Mouse (Mus musculus) cerebellum, postnatal 14 days (tissue): ENCODE data around the gene Gm7347.
A peak's percentile ranks its signal among the peaks of the same experiment; 100 is the strongest.
"Not testable (repeated sequence)": the region's sequence is repeated elsewhere in the genome, so short reads cannot be mapped to it uniquely, and the experiment has no call there.

Experiments used
- DNase-seq, 2 experiments: peaks; one replicate each; pipeline ENCODE4 v3.0.0; 2021; ENCODE audit warnings: mixed read lengths in 2 of 2

The Gm7347 gene

GRCm38 (mm10) chr5:26058481-26058880 lies at the start of gene Gm7347:
TSS of gene Gm7347 (minus strand) at chr5:26058581.
- DNase-seq: not testable (repeated sequence)

GRCm38 (mm10) chr5:26105262-26105661 lies 46.9 kb upstream of the Gm7347 start, which contains the start of gene 5031410I06Rik:
TSS of gene 5031410I06Rik (minus strand) at chr5:26105362.
- DNase-seq: not testable (repeated sequence)

- DNase-seq: not testable (repeated sequence)
These were observed 30.8 kb upstream of the Gm7347 start, which contains the start of gene Gm10471 for GRCm38 (mm10) chr5:26089191-26089590. TSS of gene Gm10471 (minus strand) at chr5:26089291.

- peak; percentile 7 to 17 for DNase-seq
These were observed 20.6 kb upstream of the Gm7347 start for GRCm38 (mm10) chr5:26079023-26079422.

GRCm38 (mm10) chr5:26070716-26071115 lies 12.3 kb upstream of the Gm7347 start:
- peak; percentile 20 to 51 for DNase-seq

- not testable (repeated sequence) for DNase-seq
These were observed 18.9 kb downstream of the Gm7347 start, which contains the start of gene Speer4a for GRCm38 (mm10) chr5:26039458-26039857. TSS of gene Speer4a (minus strand) at chr5:26039558.

- DNase-seq: not testable (repeated sequence)
These were observed 35.6 kb downstream of the Gm7347 start, which contains the start of gene Gm5862 for GRCm38 (mm10) chr5:26022816-26023215. TSS of gene Gm5862 (minus strand) at chr5:26022916.

- peak; percentile 11 to 68 for DNase-seq
These were observed 50.7 kb downstream of the Gm7347 start for GRCm38 (mm10) chr5:26007697-26008096.

GRCm38 (mm10) chr5:26006937-26007695 lies 51.3 kb downstream of the Gm7347 start:
- peak; percentile 74 to 85 for DNase-seq

- not testable (repeated sequence) for DNase-seq
These were observed 53.7 kb downstream of the Gm7347 start, which contains the start of gene Gm1979 for GRCm38 (mm10) chr5:26004698-26005097. TSS of gene Gm1979 (minus strand) at chr5:26004798.
